Mouse (Mus musculus): ENCODE data around the gene Tcp11. TPM values are rescaled to one million over a fixed set of nuclear protein-coding genes. Genes with fewer than 3 reads are reported as not detected.

The Tcp11 gene
- polyA plus RNA-seq, 1 experiment: 4,001 TPM

GRCm38 (mm10) chr17:28026111-28026872 lies 54.1 kb downstream of the Tcp11 start:
- H3K27me3 ChIP-seq (ENCODE audit: control insufficient read depth, insufficient read depth, low read length): no peaks in the 10 kb centered on the region
- H3K4me1 ChIP-seq (ENCODE audit: control insufficient read depth, insufficient read depth, low read length): peaks cover 6% of the 10 kb centered on the region
- TF ChIP-seq POLR2A (IDR thresholded peaks at IDR 0.05; ENCODE audit: control insufficient read depth, low read depth, low read length) (no peak), CTCF (IDR thresholded peaks at IDR 0.05; ENCODE audit: control insufficient read depth, insufficient read depth, insufficient replicate concordance, low read depth, low read length) (no peak)
- no peak overlapping the region for H3K4me3 ChIP-seq (ENCODE audit: control insufficient read depth, low read depth, low read length)
- no peaks in the 10 kb centered on the region for H3K36me3 ChIP-seq (ENCODE audit: control insufficient read depth, insufficient read depth, low read length)
- H3K27ac ChIP-seq (ENCODE audit: control insufficient read depth, insufficient read depth, low read depth, low read length): no peak overlapping the region

- H3K27me3 ChIP-seq (ENCODE audit: control insufficient read depth, insufficient read depth, low read length): no peaks in the 10 kb centered on the region
- H3K36me3 ChIP-seq (ENCODE audit: control insufficient read depth, insufficient read depth, low read length): no peaks in the 10 kb centered on the region
- no peak for TF ChIP-seq POLR2A (IDR thresholded peaks at IDR 0.05; ENCODE audit: control insufficient read depth, low read depth, low read length)
- TF ChIP-seq CTCF (IDR thresholded peaks at IDR 0.05; ENCODE audit: control insufficient read depth, insufficient read depth, insufficient replicate concordance, low read depth, low read length): no peak
- H3K4me3 ChIP-seq (ENCODE audit: control insufficient read depth, low read depth, low read length): no peak overlapping the region
- H3K27ac ChIP-seq (ENCODE audit: control insufficient read depth, insufficient read depth, low read depth, low read length): no peak overlapping the region
- H3K4me1 ChIP-seq (ENCODE audit: control insufficient read depth, insufficient read depth, low read length): peaks cover 6% of the 10 kb centered on the region
Observed at GRCm38 (mm10) chr17:28025541-28025961, 54.9 kb downstream of the Tcp11 start.

GRCm38 (mm10) chr17:28022854-28023655 lies 57.4 kb downstream of the Tcp11 start:
- no peaks in the 10 kb centered on the region for H3K36me3 ChIP-seq (ENCODE audit: control insufficient read depth, insufficient read depth, low read length)
- H3K27ac ChIP-seq (ENCODE audit: control insufficient read depth, insufficient read depth, low read depth, low read length): no peak overlapping the region
- no peaks in the 10 kb centered on the region for H3K27me3 ChIP-seq (ENCODE audit: control insufficient read depth, insufficient read depth, low read length)
- no peaks in the 10 kb centered on the region; the same call in 1 of the 2 replicates for H3K4me1 ChIP-seq (ENCODE audit: control insufficient read depth, insufficient read depth, low read length)
- H3K4me3 ChIP-seq (ENCODE audit: control insufficient read depth, low read depth, low read length): no peak overlapping the region
- no peak for TF ChIP-seq POLR2A (IDR thresholded peaks at IDR 0.05; ENCODE audit: control insufficient read depth, low read depth, low read length)
- no peak for TF ChIP-seq CTCF (IDR thresholded peaks at IDR 0.05; ENCODE audit: control insufficient read depth, insufficient read depth, insufficient replicate concordance, low read depth, low read length)

- H3K4me1 ChIP-seq (ENCODE audit: control insufficient read depth, insufficient read depth, low read length): no peaks in the 10 kb centered on the region
- H3K27ac ChIP-seq (ENCODE audit: control insufficient read depth, insufficient read depth, low read depth, low read length): no peak overlapping the region
- no peaks in the 10 kb centered on the region for H3K36me3 ChIP-seq (ENCODE audit: control insufficient read depth, insufficient read depth, low read length)
- H3K4me3 ChIP-seq (ENCODE audit: control insufficient read depth, low read depth, low read length): no peak overlapping the region
- no peaks in the 10 kb centered on the region for H3K27me3 ChIP-seq (ENCODE audit: control insufficient read depth, insufficient read depth, low read length)
- TF ChIP-seq POLR2A (IDR thresholded peaks at IDR 0.05; ENCODE audit: control insufficient read depth, low read depth, low read length) (no peak), CTCF (IDR thresholded peaks at IDR 0.05; ENCODE audit: control insufficient read depth, insufficient read depth, insufficient replicate concordance, low read depth, low read length) (no peak)
Observed at GRCm38 (mm10) chr17:28021911-28022310, 58.5 kb downstream of the Tcp11 start.

GRCm38 (mm10) chr17:28019785-28020696 lies 60.4 kb downstream of the Tcp11 start:
- Histone ChIP-seq H3K27ac (ENCODE audit: control insufficient read depth, insufficient read depth, low read depth, low read length) (no peak overlapping the region), H3K4me1 (ENCODE audit: control insufficient read depth, insufficient read depth, low read length) (no peaks in the 10 kb centered on the region), H3K27me3 (ENCODE audit: control insufficient read depth, insufficient read depth, low read length) (no peaks in the 10 kb centered on the region), H3K4me3 (ENCODE audit: control insufficient read depth, low read depth, low read length) (no peak overlapping the region), H3K36me3 (ENCODE audit: control insufficient read depth, insufficient read depth, low read length) (no peaks in the 10 kb centered on the region)
- TF ChIP-seq CTCF (IDR thresholded peaks at IDR 0.05; ENCODE audit: control insufficient read depth, insufficient read depth, insufficient replicate concordance, low read depth, low read length): no peak
- no peak for TF ChIP-seq POLR2A (IDR thresholded peaks at IDR 0.05; ENCODE audit: control insufficient read depth, low read depth, low read length)

GRCm38 (mm10) chr17:28018776-28019175 lies 61.7 kb downstream of the Tcp11 start:
- no peaks in the 10 kb centered on the region for H3K4me1 ChIP-seq (ENCODE audit: control insufficient read depth, insufficient read depth, low read length)
- H3K4me3 ChIP-seq (ENCODE audit: control insufficient read depth, low read depth, low read length): no peak overlapping the region
- no peaks in the 10 kb centered on the region for H3K36me3 ChIP-seq (ENCODE audit: control insufficient read depth, insufficient read depth, low read length)
- no peak overlapping the region for H3K27ac ChIP-seq (ENCODE audit: control insufficient read depth, insufficient read depth, low read depth, low read length)
- no peak for TF ChIP-seq CTCF (IDR thresholded peaks at IDR 0.05; ENCODE audit: control insufficient read depth, insufficient read depth, insufficient replicate concordance, low read depth, low read length)
- no peak for TF ChIP-seq POLR2A (IDR thresholded peaks at IDR 0.05; ENCODE audit: control insufficient read depth, low read depth, low read length)
- H3K27me3 ChIP-seq (ENCODE audit: control insufficient read depth, insufficient read depth, low read length): no peaks in the 10 kb centered on the region

All from testis, adult 2 months (tissue).